Mouse (Mus musculus) heart, postnatal 25 days (tissue): ENCODE measurements at regions not wholly inside any gene's neighbourhood (a gene's known extent, or its start where the extent isn't known, plus 50 kb on each side); places are given as distances from the start of the nearest gene placed in this dataset.

Source experiments
- DNase-seq: peaks from one replicate; pipeline ENCODE4 v3.0.0; 2022; ENCODE audit warnings: low spot score
- intact Hi-C: fragments of 180-260 bp; cut with DNase I; formaldehyde crosslinking; loops from one replicate; pipeline ENCODE4 v1.15.1; 2025

DNA sequence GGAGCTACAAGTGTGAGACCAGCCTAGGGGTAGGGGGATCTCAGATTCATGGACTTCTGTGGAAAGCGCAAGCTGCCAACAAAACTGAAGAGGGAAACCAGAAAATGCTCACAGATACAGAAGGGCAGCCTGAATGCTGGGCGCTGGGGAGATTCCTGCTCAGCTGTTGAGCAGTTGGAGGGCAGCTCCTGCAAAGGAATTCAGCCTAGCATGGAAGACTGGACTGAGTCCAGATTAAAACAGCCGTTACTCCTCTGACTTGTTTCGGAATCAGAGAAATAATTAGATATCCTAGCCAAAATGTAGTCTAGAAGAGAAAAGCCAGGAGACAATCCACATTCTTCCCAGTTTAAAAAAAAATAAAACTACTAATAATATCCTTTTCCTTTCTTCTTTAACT lies 83.7 kb downstream of the Asb9 start:
- intact Hi-C loops: no loop called here
- peak; percentile 1 for DNase-seq
